Mouse (Mus musculus) mouse embryonic stem cell (cell line): ENCODE data around the gene Ccnd2.

Experiments used
- in situ Hi-C, 2 experiments: fragments of 300-500 bp; cut with MboI; formaldehyde crosslinking; loops; 1 replicate in 1 of 2; 3 replicates in 1 of 2; pipeline ENCODE4 v1.14.3; 2019 to 2020; ENCODE audit warnings: low sequenced_read_pairs in 2 of 2, low pct_unique_long_range_greater_than_20kb in 1 of 2, mixed read lengths in 1 of 2; ENCODE audit not compliant: unreplicated experiment in 1 of 2

Ccnd2 gene

GRCm38 (mm10) chr6:127149944-127150662 lies 1.9 kb downstream of the Ccnd2 start:
- in situ Hi-C loops: loop anchor here (10.0 kb wide), 5 partner anchors 105 to 295 kb away; partner anchors contain the start of gene Parp11 (in 1 of the 2)

GRCm38 (mm10) chr6:127149303-127149943 lies 2.6 kb downstream of the Ccnd2 start:
- in situ Hi-C loops: loop anchor here (10.0 kb wide), 5 partner anchors 105 to 295 kb away; partner anchors contain the start of gene Parp11 (in 1 of the 2)

- in situ Hi-C loops: loop anchor here (10.0 kb wide), 5 partner anchors 106 to 296 kb away; partner anchors contain the start of gene Parp11 (in 1 of the 2)
These were observed 3.3 kb downstream of the Ccnd2 start for GRCm38 (mm10) chr6:127148526-127149302.

GRCm38 (mm10) chr6:127147665-127148064 lies 4.3 kb downstream of the Ccnd2 start:
- in situ Hi-C loops: loop anchor here (10.0 kb wide), 5 partner anchors 107 to 297 kb away; partner anchors contain the start of gene Parp11 (in 1 of the 2)

- in situ Hi-C loops: loop anchor here (10.0 kb wide), 5 partner anchors 108 to 298 kb away; partner anchors contain the start of gene Parp11 (in 1 of the 2)
These were observed 5.6 kb downstream of the Ccnd2 start for GRCm38 (mm10) chr6:127146322-127146947.

- in situ Hi-C loops: loop anchor here (10.0 kb wide), 5 partner anchors 109 to 299 kb away; partner anchors contain the start of gene Parp11 (in 1 of the 2)
These were observed 6.4 kb downstream of the Ccnd2 start for GRCm38 (mm10) chr6:127145464-127146190.

GRCm38 (mm10) chr6:127143576-127144288 lies 8.3 kb downstream of the Ccnd2 start:
- in situ Hi-C loops: loop anchor here (10.0 kb wide), 5 partner anchors 111 to 301 kb away; partner anchors contain the start of gene Parp11 (in 1 of the 2)

- in situ Hi-C loops: loop anchor here (10.0 kb wide), 5 partner anchors 112 to 302 kb away; partner anchors contain the start of gene Parp11 (in 1 of the 2)
These were observed 8.9 kb downstream of the Ccnd2 start for GRCm38 (mm10) chr6:127143124-127143520.

GRCm38 (mm10) chr6:127142154-127143123 lies 9.6 kb downstream of the Ccnd2 start:
- in situ Hi-C loops: loop anchor here (10.0 kb wide), 5 partner anchors 112 to 302 kb away; partner anchors contain the start of gene Parp11 (in 1 of the 2)

GRCm38 (mm10) chr6:127138962-127139361 lies 13.0 kb downstream of the Ccnd2 start:
- in situ Hi-C loops: no loop called here

- in situ Hi-C loops: no loop called here
These were observed 18.4 kb downstream of the Ccnd2 start for GRCm38 (mm10) chr6:127133433-127134245.

- in situ Hi-C loops: no loop called here
These were observed 19.3 kb downstream of the Ccnd2 start for GRCm38 (mm10) chr6:127132719-127133118.

- in situ Hi-C loops: no loop called here
These were observed 20.0 kb downstream of the Ccnd2 start for GRCm38 (mm10) chr6:127131946-127132345.

GRCm38 (mm10) chr6:127130377-127130776 lies 21.6 kb downstream of the Ccnd2 start:
- in situ Hi-C loops: no loop called here

GRCm38 (mm10) chr6:127129659-127130058 lies 22.3 kb downstream of the Ccnd2 start:
- in situ Hi-C loops: no loop called here
